Mouse (Mus musculus) ES-E14 (cell line): Measurements from ENCODE around the gene Tmem208. TPM values are rescaled to one million over a fixed set of nuclear protein-coding genes. Genes with fewer than 3 reads are reported as not detected.
A peak's percentile ranks its signal among the peaks of the same experiment; 100 is the strongest.

Source experiments
- DNase-seq: peaks from one replicate; pipeline ENCODE4 v3.0.0-alpha.2; 2013; ENCODE audit warnings: low read depth, low spot score
- H3K27ac ChIP-seq: 2 replicates; pipeline ENCODE4 v1.5.1; 2012; ENCODE audit warnings: low read depth, mild to moderate bottlenecking, low read length, moderate library complexity, mixed read lengths; ENCODE audit not compliant: poor library complexity, insufficient read depth, severe bottlenecking
- H3K36me3 ChIP-seq: 2 replicates; pipeline ENCODE4 v1.6.1; 2012; ENCODE audit warnings: mild to moderate bottlenecking, low read length, moderate library complexity, mixed read lengths; ENCODE audit not compliant: control insufficient read depth, poor library complexity, insufficient read depth, severe bottlenecking
- H3K4me1 ChIP-seq, 2 experiments: fragments of 150-350 bp in 1 of 2; sonication (generic) in 1 of 2; 2 replicates each; pipeline ENCODE4 v1.6.1; 2012; ENCODE audit warnings: low read length in 2 of 2, mild to moderate bottlenecking in 1 of 2, mixed read lengths in 1 of 2; ENCODE audit not compliant: control insufficient read depth in 2 of 2, insufficient read depth in 2 of 2, poor library complexity in 1 of 2
- H3K4me3 ChIP-seq, 2 experiments: fragments of 150-350 bp in 1 of 2; sonication (generic) in 1 of 2; 2 replicates each; pipeline ENCODE4 v1.5.1; 2012; ENCODE audit warnings: low read length in 2 of 2, low read depth in 1 of 2, mild to moderate bottlenecking in 1 of 2, mixed read lengths in 1 of 2; ENCODE audit not compliant: insufficient read depth in 1 of 2, poor library complexity in 1 of 2, severe bottlenecking in 1 of 2
- H3K9ac ChIP-seq: 2 replicates; pipeline ENCODE4 v1.6.1; 2012; ENCODE audit warnings: low read depth, mild to moderate bottlenecking, low read length, mixed read lengths; ENCODE audit not compliant: poor library complexity, insufficient read depth, severe bottlenecking
- H3K9me3 ChIP-seq: fragments of 150-350 bp; sonication (generic); 2 replicates; pipeline ENCODE4 v1.6.1; 2012; ENCODE audit warnings: low read depth, mild to moderate bottlenecking, low read length; ENCODE audit not compliant: control insufficient read depth, insufficient read depth
- CHD2 ChIP-seq: IDR thresholded peaks from 2 replicates; pipeline ENCODE4 v1.6.1; 2014; ENCODE audit warnings: mild to moderate bottlenecking, low read depth, low read length, inconsistent platforms
- HCFC1 ChIP-seq: IDR thresholded peaks from 2 replicates; pipeline ENCODE4 v1.6.1; 2012; ENCODE audit warnings: low read length, inconsistent platforms, borderline replicate concordance; ENCODE audit not compliant: insufficient read depth
- MAFK ChIP-seq: IDR thresholded peaks from 2 replicates; pipeline ENCODE4 v1.6.1; 2014; ENCODE audit warnings: mild to moderate bottlenecking, low read depth, low read length, inconsistent platforms; ENCODE audit not compliant: insufficient read depth
- ZC3H11A ChIP-seq: IDR thresholded peaks from 2 replicates; pipeline ENCODE4 v1.6.1; 2012; ENCODE audit warnings: low read depth, mild to moderate bottlenecking, inconsistent platforms, low read length, borderline replicate concordance
- ZNF384 ChIP-seq: IDR thresholded peaks from 2 replicates; pipeline ENCODE4 v1.6.1; 2012; ENCODE audit warnings: low read depth, low read length, inconsistent platforms
- in situ Hi-C, 2 experiments: fragments of 600-800 bp; cut with MboI; formaldehyde crosslinking; loops; one replicate each; pipeline ENCODE4 v1.15.1; 2025; ENCODE audit warnings: low sequenced_read_pairs in 2 of 2, inconsistent platforms in 1 of 2; ENCODE audit not compliant: unreplicated experiment in 2 of 2
- total RNA-seq: library from RNA; depleted of rRNA; stranded (reverse); fragments of 300-350 nt; gene quantifications from 2 replicates; pipeline ENCODE4 v1.2.3, GENCODE M21; 2012

Tmem208 gene
- total RNA-seq, 1 experiment: 123 TPM

- TF ChIP-seq MAFK: no peak
- no peak for TF ChIP-seq ZC3H11A
- TF ChIP-seq CHD2: no peak
- TF ChIP-seq ZNF384: no peak
- no peak for TF ChIP-seq HCFC1
- peaks cover 0 to 11% of the 10 kb centered on the region in 2 experiments; a peak in 3 of 4 replicates for H3K4me1 ChIP-seq
Observed at GRCm38 (mm10) chr8:105345061-105345975, 19.2 kb downstream of the Tmem208 start.

DNA sequence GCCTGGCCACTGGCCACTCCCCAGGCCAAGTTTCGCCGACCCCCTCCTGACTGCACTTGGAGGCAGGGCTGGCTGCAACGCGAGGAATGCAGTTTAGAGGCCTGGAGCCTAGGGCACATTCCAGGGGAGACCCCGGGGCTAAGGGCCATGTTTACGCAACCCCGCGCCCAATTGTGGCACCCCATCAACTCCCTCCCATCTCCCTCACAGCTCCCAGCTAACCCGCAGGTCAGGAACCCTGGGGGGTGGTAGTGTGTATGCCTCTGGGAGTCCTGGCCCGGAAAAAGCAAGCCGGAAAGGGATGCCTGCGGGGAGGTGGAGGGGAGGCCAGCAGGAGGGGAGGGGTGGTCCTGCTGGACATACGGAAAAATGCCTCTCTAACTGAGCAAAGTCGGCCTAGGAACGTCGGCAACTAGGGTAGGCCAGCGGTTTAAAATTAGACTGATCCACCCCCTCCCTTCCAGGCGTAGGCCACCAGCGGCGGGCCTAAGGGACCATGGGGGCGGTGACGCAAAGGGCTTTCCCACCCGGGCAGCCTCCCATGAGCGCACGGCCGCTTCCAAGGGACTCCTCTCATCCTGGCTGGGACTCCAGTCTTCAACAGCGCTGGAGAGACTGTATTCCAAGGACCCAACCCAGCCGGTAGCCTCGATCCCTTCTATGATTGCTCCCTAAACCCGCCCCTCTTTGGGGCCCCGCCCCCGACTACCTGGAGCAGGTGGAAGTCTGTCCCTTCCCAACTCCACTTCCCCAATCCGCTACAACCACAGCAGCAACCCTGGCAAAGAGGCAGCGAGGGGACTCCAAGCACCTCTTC, 20.7 kb downstream of the Tmem208 start:
- H3K4me1 ChIP-seq: peaks cover 0 to 7% of the 10 kb centered on the region in 2 experiments; a peak in 3 of 4 replicates
- peak overlapping the region; percentile 86 to 90 for H3K4me3 ChIP-seq
- in situ Hi-C loops: no loop called here
- H3K9me3 ChIP-seq: no peaks in the 10 kb centered on the region
- no peaks in the 10 kb centered on the region for H3K36me3 ChIP-seq
- H3K9ac ChIP-seq: peak overlapping the region; percentile 75
- H3K27ac ChIP-seq: 0 out of 2 replicates have a peak overlapping the region, but pooled peaks have one; percentile 16
- no peak for DNase-seq
- no peak for TF ChIP-seq HCFC1
- no peak for TF ChIP-seq MAFK
- no peak for TF ChIP-seq ZNF384
- TF ChIP-seq ZC3H11A: no peak
- no peak for TF ChIP-seq CHD2

More at GRCm38 (mm10) chr8:105345061-105345975, 19.2 kb downstream of the Tmem208 start:
- Histone ChIP-seq H3K36me3 (no peaks in the 10 kb centered on the region), H3K27ac (no peak overlapping the region), H3K9me3 (no peaks in the 10 kb centered on the region), H3K4me3 (no peak overlapping the region), H3K9ac (no peak overlapping the region)
- in situ Hi-C loops: no loop called here
- DNase-seq: no peak

DNA sequence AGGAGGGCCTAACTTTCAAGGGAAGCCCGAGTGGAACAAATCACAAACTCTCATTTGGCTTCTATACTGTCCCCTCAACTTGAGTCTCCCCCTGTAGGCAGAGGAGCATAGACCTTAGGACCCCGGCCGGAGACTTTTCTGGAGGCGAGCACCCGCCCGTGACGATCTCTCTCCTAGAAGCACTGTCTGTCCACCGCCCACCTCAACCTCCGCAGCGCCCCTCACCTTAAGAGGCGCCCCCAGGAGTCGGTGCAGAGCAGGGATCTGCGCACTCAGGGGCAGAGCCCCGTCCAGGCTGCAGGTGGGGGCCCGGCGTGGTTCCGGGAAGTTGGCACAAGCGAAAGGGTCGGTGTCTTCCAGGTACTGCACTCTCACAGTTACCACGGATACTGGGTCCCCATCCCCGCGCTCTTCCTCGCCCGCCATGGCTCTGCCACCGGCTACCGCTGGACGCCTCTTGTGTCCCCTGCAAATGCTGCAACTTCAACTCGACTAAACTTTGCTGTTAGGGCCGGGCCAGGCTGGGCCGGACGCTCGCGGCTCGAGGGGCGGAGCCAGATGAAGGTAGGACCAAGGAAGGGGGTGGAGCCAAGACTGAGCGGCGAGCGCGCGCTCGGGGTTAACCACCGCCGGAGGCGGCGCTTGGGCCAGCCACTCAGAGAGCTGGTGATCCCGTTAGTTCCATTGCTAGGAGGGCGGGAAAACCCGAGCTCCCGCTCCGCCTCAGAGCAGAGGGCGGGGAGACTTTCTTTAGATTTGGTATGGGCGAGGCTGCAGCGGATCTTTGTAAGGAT, 21.5 kb downstream of the Tmem208 start, which contains the start of gene Fhod1:
TSS of gene Fhod1 (minus strand) at position 526 of the 794 bp plus-strand sequence.
- Histone ChIP-seq H3K9ac (peak within 1 kb of the TSS; percentile 79), H3K9me3 (no peaks in the 10 kb centered on the region), H3K4me3 (peak within 1 kb of the TSS; percentile 86 to 90), H3K4me1 (peaks cover 0 to 7% of the 10 kb centered on the region in 2 experiments; a peak in 3 of 4 replicates), H3K36me3 (no peaks in the 10 kb centered on the region), H3K27ac (peak within 1 kb of the TSS; percentile 24; the same call in 1 of the 2 replicates)
- peak; percentile 97 for DNase-seq
- in situ Hi-C loops: no loop called here
- TF ChIP-seq MAFK (no peak), CHD2 (no peak), ZC3H11A (no peak), ZNF384 (no peak), HCFC1 (no peak)
